Mouse (Mus musculus): ENCODE results near the gene Lgi4.

DNA sequence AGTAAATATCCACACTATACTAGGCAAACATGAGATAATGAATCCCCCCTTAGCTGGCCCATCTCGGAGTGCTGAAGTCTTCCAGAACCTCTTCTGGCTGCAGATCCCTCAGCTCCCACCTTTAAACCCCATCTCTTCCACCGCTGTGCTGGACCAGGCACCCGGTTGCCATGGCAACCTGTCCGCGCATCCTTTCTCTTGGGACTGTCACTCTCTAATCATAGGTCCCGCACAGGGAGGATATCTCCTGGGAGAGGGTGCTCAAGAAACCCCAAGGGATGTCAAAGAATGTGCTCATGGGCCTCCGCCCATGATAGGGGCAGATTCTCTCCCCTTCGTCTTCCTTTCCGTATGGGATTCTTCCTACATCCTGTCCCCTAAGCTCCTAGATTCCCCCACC is 8.2 kb upstream of the Lgi4 start:
- TF ChIP-seq CTCF (IDR thresholded peaks at IDR 0.05; ENCODE audit: low read depth), result no peak
- TF ChIP-seq EP300 (IDR thresholded peaks at IDR 0.05; ENCODE audit: low read depth), result no peak
